Mouse (Mus musculus) small intestine, adult 2 months (tissue): ENCODE results near the gene Rpl9-ps1. TPM values are rescaled to one million over a fixed set of nuclear protein-coding genes. Genes with fewer than 3 reads are reported as not detected.

Experiments used
- H3K27ac ChIP-seq: fragments of 200-500 bp; 2 replicates; pipeline ENCODE4 v1.5.1; 2012; ENCODE audit warnings: low read depth, low read length, control low read depth, inconsistent platforms; ENCODE audit not compliant: insufficient read depth
- H3K27me3 ChIP-seq: fragments of 200-500 bp; 2 replicates; pipeline ENCODE4 v1.6.1; 2012; ENCODE audit warnings: mild to moderate bottlenecking, moderate library complexity, low read length, inconsistent platforms; ENCODE audit not compliant: control insufficient read depth, insufficient read depth
- H3K36me3 ChIP-seq: fragments of 200-500 bp; 2 replicates; pipeline ENCODE4 v1.6.1; 2012; ENCODE audit warnings: mild to moderate bottlenecking, low read length, control low read depth, inconsistent platforms; ENCODE audit not compliant: control insufficient read depth, insufficient read depth
- H3K4me1 ChIP-seq: fragments of 200-500 bp; 2 replicates; pipeline ENCODE4 v1.6.1; 2012; ENCODE audit warnings: low read length, inconsistent platforms, mixed read lengths; ENCODE audit not compliant: control insufficient read depth, insufficient read depth, insufficient read length
- H3K4me3 ChIP-seq: fragments of 200-500 bp; 2 replicates; pipeline ENCODE4 v1.5.1; 2012; ENCODE audit warnings: low read depth, mild to moderate bottlenecking, control low read depth, inconsistent platforms, low read length, moderate library complexity
- CTCF ChIP-seq: fragments of 200-500 bp; IDR thresholded peaks from 2 replicates; pipeline ENCODE4 v1.5.1; 2012; ENCODE audit warnings: low read depth, mild to moderate bottlenecking, control low read depth, inconsistent platforms, low read length, moderate library complexity, mixed read lengths; ENCODE audit not compliant: insufficient replicate concordance, insufficient read length; ENCODE audit errors: extremely low read depth
- POLR2A ChIP-seq: fragments of 200-500 bp; IDR thresholded peaks from 2 replicates; pipeline ENCODE4 v1.6.1; 2012; ENCODE audit warnings: low read depth, mild to moderate bottlenecking, control low read depth, inconsistent platforms, low read length, moderate library complexity
- WGBS: fragments of 180-500 bp; shearing (Covaris S2); methylation state at CpG from one replicate; pipeline ENCODE4 v1.1.7; 2018; 5-methylcytosine and 5-hydroxymethylcytosine counted together
- polyA plus RNA-seq: library from polyadenylated mRNA; depleted of rRNA; stranded (reverse); fragments of >200 nt; gene quantifications from 2 replicates; pipeline ENCODE4 v1.2.3, GENCODE M21; 2012

The Rpl9-ps1 gene
- polyA plus RNA-seq, 1 experiment = not detected

- Histone ChIP-seq H3K27me3 (no peaks in the 10 kb centered on the region), H3K27ac (no peak overlapping the region), H3K4me3 (no peak overlapping the region), H3K4me1 (no peaks in the 10 kb centered on the region), H3K36me3 (no peaks in the 10 kb centered on the region)
- 68% methylated on average over 6 of the region's 6 CpGs for WGBS
- no peak for TF ChIP-seq CTCF
- no peak for TF ChIP-seq POLR2A
Measured at GRCm38 (mm10) chr11:83658797-83659196, 13.4 kb upstream of the Rpl9-ps1 start.

- Histone ChIP-seq H3K27ac (no peak overlapping the region), H3K27me3 (no peaks in the 10 kb centered on the region), H3K4me3 (no peak overlapping the region), H3K36me3 (no peaks in the 10 kb centered on the region), H3K4me1 (no peaks in the 10 kb centered on the region)
- no peak for TF ChIP-seq CTCF
- TF ChIP-seq POLR2A = no peak
- 84% methylated on average over 3 of the region's 3 CpGs for WGBS
Measured at GRCm38 (mm10) chr11:83657508-83657907, 12.1 kb upstream of the Rpl9-ps1 start.

GRCm38 (mm10) chr11:83654606-83655005 is 9.2 kb upstream of the Rpl9-ps1 start:
- 88% methylated on average over 8 of the region's 8 CpGs for WGBS

GRCm38 (mm10) chr11:83649305-83649841 is 4.0 kb upstream of the Rpl9-ps1 start, which contains the start of gene Ccl3:
Gene Ccl3, minus strand, starts transcription at chr11:83649355.
- 78% methylated on average over 8 of the region's 8 CpGs for WGBS
- TF ChIP-seq POLR2A (no peak), CTCF (no peak)
- Histone ChIP-seq H3K36me3 (no peaks in the 10 kb centered on the region), H3K27me3 (no peaks in the 10 kb centered on the region), H3K4me1 (no peaks in the 10 kb centered on the region), H3K4me3 (peak within 1 kb of the TSS; percentile 24; the same call in 1 of the 2 replicates), H3K27ac (peak within 1 kb of the TSS; percentile 53)

More at GRCm38 (mm10) chr11:83654606-83655005, 9.2 kb upstream of the Rpl9-ps1 start:
- no peaks in the 10 kb centered on the region for H3K36me3 ChIP-seq
- no peak overlapping the region for H3K4me3 ChIP-seq
- no peak for TF ChIP-seq CTCF
- TF ChIP-seq POLR2A = no peak
- H3K4me1 ChIP-seq = no peaks in the 10 kb centered on the region
- H3K27me3 ChIP-seq = no peaks in the 10 kb centered on the region
- H3K27ac ChIP-seq = no peak overlapping the region

- WGBS = 97% methylated on average over 6 of the region's 6 CpGs
- Histone ChIP-seq H3K36me3 (no peaks in the 10 kb centered on the region), H3K27me3 (no peaks in the 10 kb centered on the region), H3K4me1 (peaks cover 3% of the 10 kb centered on the region; the same call in 1 of the 2 replicates), H3K27ac (no peak overlapping the region), H3K4me3 (no peak overlapping the region)
- no peak for TF ChIP-seq CTCF
- TF ChIP-seq POLR2A = no peak
Measured at GRCm38 (mm10) chr11:83646356-83647149, 1.1 kb upstream of the Rpl9-ps1 start.

GRCm38 (mm10) chr11:83641216-83641615 is 4.2 kb downstream of the Rpl9-ps1 start:
- Histone ChIP-seq H3K4me3 (no peak overlapping the region), H3K36me3 (no peaks in the 10 kb centered on the region), H3K4me1 (peaks cover 11% of the 10 kb centered on the region; the same call in 1 of the 2 replicates), H3K27ac (no peak overlapping the region), H3K27me3 (no peaks in the 10 kb centered on the region)
- TF ChIP-seq CTCF (no peak), POLR2A (no peak)
- WGBS = 24% methylated on average over 2 of the region's 2 CpGs

- 69% methylated on average over 5 of the region's 5 CpGs for WGBS
- H3K27me3 ChIP-seq = no peaks in the 10 kb centered on the region
- no peak overlapping the region for H3K4me3 ChIP-seq
- no peak for TF ChIP-seq POLR2A
- TF ChIP-seq CTCF = no peak
- H3K36me3 ChIP-seq = no peaks in the 10 kb centered on the region
- peak overlapping the region; percentile 77 for H3K27ac ChIP-seq
- peaks cover 11% of the 10 kb centered on the region; the same call in 1 of the 2 replicates for H3K4me1 ChIP-seq
Measured at GRCm38 (mm10) chr11:83640141-83640540, 5.3 kb downstream of the Rpl9-ps1 start.
